Mouse (Mus musculus): ENCODE data around the gene Car14.

DNA sequence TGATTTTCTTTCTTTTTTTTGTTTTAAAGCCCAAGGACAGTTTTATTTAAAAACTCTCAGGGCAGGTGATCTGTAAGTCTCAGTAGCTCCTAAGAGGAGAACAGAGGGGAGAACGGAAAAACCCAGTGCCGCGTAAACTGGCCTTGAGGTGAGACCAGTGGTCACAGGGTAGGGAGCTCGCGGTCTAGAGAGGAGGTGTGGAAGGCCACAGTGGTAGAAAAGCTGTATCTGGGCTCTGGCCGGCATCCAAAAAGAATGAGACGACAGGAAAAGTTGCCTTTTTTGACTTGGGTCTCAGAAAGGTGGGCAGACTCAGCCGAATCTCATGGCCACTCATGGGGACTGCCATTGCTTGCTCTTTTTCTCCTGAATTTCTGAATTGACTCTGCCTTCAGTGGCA, 33.7 kb upstream of the Car14 start:
- TF ChIP-seq GATA1 (IDR thresholded peaks at IDR 0.05; ENCODE audit: borderline replicate concordance, low read length) (no peak), FLI1 (IDR thresholded peaks at IDR 0.05; ENCODE audit: low read length) (no peak)

Data from megakaryocyte, embryonic 14.5 days (primary cell).